Mouse (Mus musculus): ENCODE measurements at regions not wholly inside any gene's neighbourhood (a gene's known extent, or its start where the extent isn't known, plus 50 kb on each side); places are given as distances from the start of the nearest gene placed in this dataset.

DNA sequence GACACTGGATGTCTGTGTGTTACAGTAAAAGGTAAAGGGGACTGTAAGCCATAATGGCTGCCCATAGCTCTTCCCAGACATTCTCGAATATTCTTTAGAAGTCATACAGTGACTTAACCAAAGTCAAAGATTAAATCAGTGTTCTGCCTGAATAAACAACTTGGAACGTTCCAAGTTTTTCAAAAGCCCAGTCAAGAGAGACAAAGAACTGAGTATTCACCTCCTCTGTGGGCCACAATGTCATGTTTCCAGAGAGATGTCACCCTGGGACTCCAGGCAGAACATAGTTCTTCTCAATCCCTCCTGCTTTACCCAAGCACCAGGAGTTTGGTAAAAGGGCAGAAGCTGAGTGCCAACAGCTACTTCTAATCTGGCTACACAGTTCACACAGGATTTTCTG, 58.2 kb upstream of the Nt5e start:
- TF ChIP-seq POLR2A (IDR thresholded peaks at IDR 0.05; ENCODE audit: borderline replicate concordance, control insufficient read depth, low read depth, low read length) (no peak), CTCF (IDR thresholded peaks at IDR 0.05; ENCODE audit: control insufficient read depth, insufficient read depth, low read length) (no peak)
